In genomic region chr7:100187601-100188000, GRCm38 (mm10) we compare ENCODE assay signal across 8 mouse cellular contexts. TPM values are rescaled to one million over a fixed set of nuclear protein-coding genes. Genes with fewer than 3 reads are reported as not detected.
DNase-seq lines count a peak whose midpoint lies in the region; ATAC-seq and TF ChIP-seq lines count a peak whose summit lies in the region.

No protein-coding gene starts in this region.

- no peak overlapping the region for H3K27ac ChIP-seq in spleen, adult 2 months (ENCODE audit: insufficient read depth, low read length)
- H3K27ac ChIP-seq in intestine, embryonic 15.5 days, result no peak overlapping the region
- H3K27ac ChIP-seq in lung, postnatal 0 days (ENCODE audit: low read length), result no peak overlapping the region

- H3K4me1 ChIP-seq in spleen, adult 2 months (ENCODE audit: control insufficient read depth, insufficient read depth, insufficient read length), result no peaks in the 10 kb centered on the region
- H3K4me1 ChIP-seq in intestine, embryonic 15.5 days (replicated peaks), result no peaks in the 10 kb centered on the region
- H3K4me1 ChIP-seq in lung, postnatal 0 days (ENCODE audit: insufficient read depth, low read depth, low read length), result no peaks in the 10 kb centered on the region

- TF ChIP-seq EP300 in lung, postnatal 0 days (IDR thresholded peaks at IDR 0.05), result no peak

- H3K9ac ChIP-seq in intestine, embryonic 15.5 days, result no peak overlapping the region
- H3K9ac ChIP-seq in lung, postnatal 0 days (replicated peaks; ENCODE audit: low read depth), result no peak overlapping the region

- ATAC-seq in intestine, embryonic 15.5 days, result peak; percentile 25; the same call in 1 of the 2 replicates
- ATAC-seq in lung, postnatal 0 days, result no peak

- H3K4me2 ChIP-seq in intestine, embryonic 15.5 days (replicated peaks), result no peak overlapping the region
- no peak overlapping the region for H3K4me2 ChIP-seq in lung, postnatal 0 days (replicated peaks; ENCODE audit: low read depth, low read length)

- TF ChIP-seq CTCF in spleen, adult 2 months (IDR thresholded peaks at IDR 0.05; ENCODE audit: extremely low read depth, insufficient read depth, insufficient read length, insufficient replicate concordance), result peak; percentile 43; the same call in 1 of the 2 replicates
- peak; percentile 86 for TF ChIP-seq CTCF in lung, postnatal 0 days (IDR thresholded peaks at IDR 0.05)

- no peaks in the 10 kb centered on the region for H3K27me3 ChIP-seq in spleen, adult 2 months (ENCODE audit: control insufficient read depth, insufficient read depth, low read length)
- H3K27me3 ChIP-seq in intestine, embryonic 15.5 days (replicated peaks), result no peaks in the 10 kb centered on the region
- H3K27me3 ChIP-seq in lung, postnatal 0 days (replicated peaks; ENCODE audit: insufficient read depth, low read length), result no peaks in the 10 kb centered on the region

- no peak for TF ChIP-seq POLR2A in spleen, adult 2 months (IDR thresholded peaks at IDR 0.05; ENCODE audit: low read depth, low read length)

- no peak overlapping the region for H3K4me3 ChIP-seq in spleen, adult 2 months (ENCODE audit: extremely low read depth, insufficient read depth, insufficient read length)
- H3K4me3 ChIP-seq in intestine, embryonic 15.5 days (replicated peaks), result no peak overlapping the region
- H3K4me3 ChIP-seq in lung, postnatal 0 days (ENCODE audit: low read depth, low read length), result no peak overlapping the region

- DNase-seq in cerebellum, adult 18-20 months, result peak; percentile 54 to 59
- no peak for DNase-seq in cerebellum, adult 11-12 months
- DNase-seq in spleen, adult 2 months (ENCODE audit: low read depth in 1 of 2, low spot score in 2 of 2), result peak; percentile 5 to 41
- no peak for DNase-seq in spleen, adult 12 weeks (ENCODE audit: low spot score)
- DNase-seq in cerebellum, postnatal 36 days, result peak; percentile 51 to 55
- DNase-seq in lung, postnatal 0 days (ENCODE audit: low spot score), result peak; percentile 42
- peak; percentile 62 for DNase-seq in right cerebral cortex, postnatal 14 days

- 21% methylated on average over 7 of the region's 7 CpGs for WGBS in spleen, adult 2 months
- 23% methylated on average over 7 of the region's 7 CpGs for WGBS in intestine, embryonic 15.5 days
- WGBS in lung, postnatal 0 days, result 16% methylated on average over 7 of the region's 7 CpGs

- H3K9me3 ChIP-seq in intestine, embryonic 15.5 days, result no peaks in the 10 kb centered on the region
- H3K9me3 ChIP-seq in lung, postnatal 0 days (ENCODE audit: low read length), result no peaks in the 10 kb centered on the region

- no peaks in the 10 kb centered on the region for H3K36me3 ChIP-seq in spleen, adult 2 months (ENCODE audit: control insufficient read depth, insufficient read depth, low read length)
- no peaks in the 10 kb centered on the region for H3K36me3 ChIP-seq in intestine, embryonic 15.5 days
- H3K36me3 ChIP-seq in lung, postnatal 0 days (ENCODE audit: insufficient read depth, low read length), result no peaks in the 10 kb centered on the region

RNA-seq across cellular contexts. Expression of gene Kcne3, which starts 11.3 kb away (rescaled TPM):
- polyA plus RNA-seq in spleen, adult 2 months (2012; rRNA removed), result 1.3 and 2.2 TPM in 2 replicates
- 58.7 and 63.1 TPM in 2 replicates for polyA plus RNA-seq in intestine, embryonic 15.5 days (2015; fragmentation: Nextera tagmentation; extraction: Ambion mirVana)
- 3.3 and 4.9 TPM in 2 replicates for polyA plus RNA-seq in lung, postnatal 0 days (2015; fragmentation: Nextera tagmentation; extraction: Ambion mirVana)

RNA-seq across cellular contexts. Expression of gene Lipt2, which starts 28.5 kb away (rescaled TPM):
- polyA plus RNA-seq in spleen, adult 2 months (2012; rRNA removed), result 2.4 and 4.6 TPM in 2 replicates
- polyA plus RNA-seq in intestine, embryonic 15.5 days (2015; fragmentation: Nextera tagmentation; extraction: Ambion mirVana), result 21.9 and 23.0 TPM in 2 replicates
- 9.7 and 12.4 TPM in 2 replicates for polyA plus RNA-seq in lung, postnatal 0 days (2015; fragmentation: Nextera tagmentation; extraction: Ambion mirVana)

RNA-seq across cellular contexts. Expression of gene Pgm2l1, which starts 39.6 kb away (rescaled TPM):
- 3.9 and 4.0 TPM in 2 replicates for polyA plus RNA-seq in spleen, adult 2 months (2012; rRNA removed)
- polyA plus RNA-seq in intestine, embryonic 15.5 days (2015; fragmentation: Nextera tagmentation; extraction: Ambion mirVana), result 2.3 and 2.4 TPM in 2 replicates
- polyA plus RNA-seq in lung, postnatal 0 days (2015; fragmentation: Nextera tagmentation; extraction: Ambion mirVana), result 2.0 and 2.1 TPM in 2 replicates

Comparison
In these comparisons a context has a peak if more than half of its experiments do, and no peak if none do; other contexts are left out.
1. DNase-seq: peak in cerebellum, adult 18-20 months (2 of 2), spleen, adult 2 months (2 of 2), cerebellum, postnatal 36 days (2 of 2), lung, postnatal 0 days (single experiment) and right cerebral cortex, postnatal 14 days (single experiment); none in cerebellum, adult 11-12 months (single experiment) and spleen, adult 12 weeks (single experiment).
2. RNA of gene Kcne3, which starts 11.3 kb away (polyA plus RNA-seq): 58.7 to 63.1 TPM in intestine, embryonic 15.5 days; 3.3 to 4.9 TPM in lung, postnatal 0 days and 1.3 to 2.2 TPM in spleen, adult 2 months; every median in the first group is over 10 times any median in the second.